Comparison of ENCODE assay signal across 27 mouse cellular contexts in genomic region chr15:61610662-61611061, GRCm38 (mm10).
DNase-seq lines count a peak whose midpoint lies in the region; ATAC-seq and TF ChIP-seq lines count a peak whose summit lies in the region.
"Had no signal": no experiment of that assay in that cellular context is flagged by ENCODE, and none has a peak within 500 bp of the region (broad histone marks: within the 10 kb centered on the region; RNA-seq: fewer than 3 reads in every experiment).

No protein-coding gene starts in this region.

- no peaks in the 10 kb centered on the region for H3K27me3 ChIP-seq in lung, embryonic 14.5 days (ENCODE audit: insufficient read depth, low read length)
- no peaks in the 10 kb centered on the region for H3K27me3 ChIP-seq in lung, embryonic 16.5 days (ENCODE audit: control insufficient read depth, insufficient read depth, low read depth, low read length)
- no peaks in the 10 kb centered on the region for H3K27me3 ChIP-seq in stomach, embryonic 16.5 days (ENCODE audit: control insufficient read depth, insufficient read depth, low read length)
- no peaks in the 10 kb centered on the region for H3K27me3 ChIP-seq in stomach, postnatal 0 days (ENCODE audit: control insufficient read depth, insufficient read depth, low read length)
- H3K27me3 ChIP-seq: CH12.LX; embryonic facial prominence, embryonic 12.5 days; forebrain, embryonic 12.5 days; Patski had no signal

- TF ChIP-seq EP300 in stomach, postnatal 0 days (optimal IDR thresholded peaks at IDR 0.05): no peak

- no peak overlapping the region for H3K4me3 ChIP-seq in lung, embryonic 14.5 days (ENCODE audit: low read depth, low read length)
- H3K4me3 ChIP-seq in lung, adult 2 months (replicated peaks; ENCODE audit: extremely low read depth, low read depth, low read length): no peak overlapping the region
- H3K4me3 ChIP-seq in lung, embryonic 16.5 days (ENCODE audit: low read length): no peak overlapping the region
- no peak overlapping the region for H3K4me3 ChIP-seq in stomach, embryonic 16.5 days (replicated peaks; ENCODE audit: low read length)
- no peak overlapping the region for H3K4me3 ChIP-seq in stomach, postnatal 0 days (ENCODE audit: low read depth, low read length)
- H3K4me3 ChIP-seq: embryonic facial prominence, embryonic 10.5 days; embryonic facial prominence, embryonic 12.5 days; erythroblast, embryonic 14.5 days; forebrain, embryonic 10.5 days; forebrain, embryonic 12.5 days had no signal

- peaks cover 3% of the 10 kb centered on the region; the same call in 1 of the 2 replicates for H3K4me1 ChIP-seq in lung, embryonic 14.5 days (ENCODE audit: insufficient read depth)
- peaks cover 2% of the 10 kb centered on the region; the same call in 1 of the 2 replicates for H3K4me1 ChIP-seq in lung, adult 2 months (ENCODE audit: control insufficient read depth, insufficient read depth, low read length)
- peaks cover 23% of the 10 kb centered on the region for H3K4me1 ChIP-seq in lung, embryonic 16.5 days (replicated peaks; ENCODE audit: control insufficient read depth, insufficient read depth, low read length)
- no peaks in the 10 kb centered on the region for H3K4me1 ChIP-seq in stomach, embryonic 16.5 days (ENCODE audit: control insufficient read depth, insufficient read depth, low read length)
- H3K4me1 ChIP-seq in stomach, postnatal 0 days (replicated peaks; ENCODE audit: control insufficient read depth, insufficient read depth): 0 out of 2 replicates have a peak, but pooled peaks cover 2% of the 10 kb centered on the region
- H3K4me1 ChIP-seq: embryonic facial prominence, embryonic 12.5 days; forebrain, embryonic 12.5 days had no signal

- TF ChIP-seq POLR2A in lung, adult 2 months (IDR thresholded peaks at IDR 0.05; ENCODE audit: borderline replicate concordance, extremely low read depth, low read depth, low read length): no peak

- peak overlapping the region; percentile 12; the same call in 1 of the 2 replicates for H3K27ac ChIP-seq in lung, embryonic 14.5 days (ENCODE audit: low read depth)
- H3K27ac ChIP-seq in lung, embryonic 16.5 days (ENCODE audit: low read length): peak overlapping the region; percentile 81
- peak overlapping the region; percentile 20; the same call in 1 of the 2 replicates for H3K27ac ChIP-seq in stomach, embryonic 16.5 days (ENCODE audit: low read length)
- no peak overlapping the region for H3K27ac ChIP-seq in stomach, postnatal 0 days (replicated peaks)
- H3K27ac ChIP-seq: embryonic facial prominence, embryonic 10.5 days; embryonic facial prominence, embryonic 12.5 days; forebrain, embryonic 10.5 days; forebrain, embryonic 12.5 days had no signal

- H3K9ac ChIP-seq in lung, embryonic 14.5 days: no peak overlapping the region
- H3K9ac ChIP-seq in lung, embryonic 16.5 days (ENCODE audit: low read length): no peak overlapping the region
- H3K9ac ChIP-seq in stomach, embryonic 16.5 days (ENCODE audit: low read length): no peak overlapping the region
- H3K9ac ChIP-seq in stomach, postnatal 0 days (ENCODE audit: low read length): no peak overlapping the region
- H3K9ac ChIP-seq: embryonic facial prominence, embryonic 12.5 days; forebrain, embryonic 12.5 days had no signal

- TF ChIP-seq CTCF in lung, embryonic 14.5 days (IDR thresholded peaks at IDR 0.05; ENCODE audit: low read depth): no peak
- TF ChIP-seq CTCF in lung, adult 2 months (IDR thresholded peaks at IDR 0.05; ENCODE audit: insufficient read depth, low read length): no peak
- no peak for TF ChIP-seq CTCF in stomach, postnatal 0 days (IDR thresholded peaks at IDR 0.05; ENCODE audit: low read depth)

- 55% methylated on average over 3 of the region's 3 CpGs for WGBS in lung, embryonic 14.5 days
- WGBS in lung, adult 2 months: 82% methylated on average over 3 of the region's 3 CpGs
- whole genome bisulfite sequencing in lung, embryonic 16.5 days: 59% methylated on average over 3 of the region's 3 CpGs
- 74% methylated on average over 3 of the region's 3 CpGs for WGBS in stomach, embryonic 16.5 days
- 64% methylated on average over 3 of the region's 3 CpGs for WGBS in stomach, postnatal 0 days

- H3K36me3 ChIP-seq in lung, embryonic 14.5 days (ENCODE audit: insufficient read depth): no peaks in the 10 kb centered on the region
- H3K36me3 ChIP-seq in lung, embryonic 16.5 days (ENCODE audit: control insufficient read depth, insufficient read depth, low read length): no peaks in the 10 kb centered on the region
- H3K36me3 ChIP-seq in stomach, embryonic 16.5 days (ENCODE audit: control insufficient read depth, insufficient read depth, low read length): no peaks in the 10 kb centered on the region
- H3K36me3 ChIP-seq in stomach, postnatal 0 days (ENCODE audit: control insufficient read depth, insufficient read depth, low read length): no peaks in the 10 kb centered on the region
- H3K36me3 ChIP-seq: embryonic facial prominence, embryonic 10.5 days; embryonic facial prominence, embryonic 12.5 days; forebrain, embryonic 10.5 days; forebrain, embryonic 12.5 days; G1E had no signal

- no peak overlapping the region for H3K4me2 ChIP-seq in lung, embryonic 14.5 days
- no peak overlapping the region for H3K4me2 ChIP-seq in lung, embryonic 16.5 days (ENCODE audit: low read depth, low read length)
- H3K4me2 ChIP-seq in stomach, embryonic 16.5 days (ENCODE audit: low read depth, low read length): no peak overlapping the region
- no peak overlapping the region for H3K4me2 ChIP-seq in stomach, postnatal 0 days (replicated peaks; ENCODE audit: low read depth)
- H3K4me2 ChIP-seq: embryonic facial prominence, embryonic 12.5 days; forebrain, embryonic 12.5 days had no signal

- DNase-seq in lung, embryonic 14.5 days: peak; percentile 43
- DNase-seq in lung, adult 2 months: no peak
- DNase-seq in lung, postnatal 14 days: no peak
- DNase-seq in stomach, postnatal 0 days (ENCODE audit: low spot score): no peak
- DNase-seq: adrenal gland, adult 8-10 months; adrenal gland, postnatal 14 days; adrenal gland, postnatal 36 days; B cell, adult 2 months; cerebellum, adult 11-12 months; cerebellum, adult 2 months; cerebellum, adult 9-10 months; cerebellum, postnatal 10 days; cerebellum, postnatal 25 days had no signal

- no peaks in the 10 kb centered on the region for H3K9me3 ChIP-seq in lung, embryonic 14.5 days (ENCODE audit: low read depth, low read length)
- H3K9me3 ChIP-seq in lung, embryonic 16.5 days (ENCODE audit: control insufficient read depth, low read length): no peaks in the 10 kb centered on the region
- no peaks in the 10 kb centered on the region for H3K9me3 ChIP-seq in stomach, embryonic 16.5 days (replicated peaks; ENCODE audit: control insufficient read depth, low read length)
- H3K9me3 ChIP-seq in stomach, postnatal 0 days (ENCODE audit: control insufficient read depth, low read length): no peaks in the 10 kb centered on the region
- H3K9me3 ChIP-seq: embryonic facial prominence, embryonic 10.5 days; embryonic facial prominence, embryonic 12.5 days; forebrain, embryonic 10.5 days; forebrain, embryonic 12.5 days; G1E had no signal

- no peak for ATAC-seq in lung, embryonic 14.5 days (ENCODE audit: insufficient read depth)
- peak; percentile 35 for ATAC-seq in lung, embryonic 16.5 days (ENCODE audit: low read depth)
- no peak for ATAC-seq in stomach, embryonic 16.5 days (ENCODE audit: insufficient read depth, low FRiP score)
- ATAC-seq in stomach, postnatal 0 days (ENCODE audit: low FRiP score, low TSS enrichment): no peak
- ATAC-seq: activated CD4-positive, CD25-positive, alpha-beta regulatory T cell, adult 4 months; CD4-positive, CD25-positive, alpha-beta regulatory T cell, adult 4 months; forebrain, embryonic 14.5 days; forebrain, embryonic 16.5 days; Patski had no signal
